16 mouse cellular contexts compared by ENCODE assay signal in genomic region chr10:115321317-115322035, GRCm38 (mm10).
"Had no signal": no experiment of that assay in that cellular context is flagged by ENCODE, and none has a peak within 500 bp of the region (broad histone marks: within the 10 kb centered on the region; RNA-seq: fewer than 3 reads in every experiment).

No protein-coding gene starts in this region.

- H3K27me3 ChIP-seq: neural tube, embryonic 12.5 days; neural tube, embryonic 15.5 days had no signal

- H3K4me1 ChIP-seq: neural tube, embryonic 12.5 days had no signal

- H3K27ac ChIP-seq: kidney, embryonic 15.5 days; liver, embryonic 15.5 days; macrophage; neural tube, embryonic 12.5 days; neural tube, embryonic 15.5 days had no signal

- DNase-seq: kidney, adult 11 months; kidney, adult 8-10 months; kidney, postnatal 14 days; kidney, postnatal 4 days; lung, embryonic 14.5 days; midbrain, embryonic 14.5 days; retina, postnatal 1 day; thymus, adult 18-20 months; thymus, postnatal 14 days; thymus, postnatal 4 days had no signal

- ATAC-seq: lung, postnatal 0 days had no signal

- H3K4me3 ChIP-seq: kidney, embryonic 15.5 days; liver, embryonic 15.5 days; neural tube, embryonic 12.5 days; neural tube, embryonic 15.5 days had no signal

- H3K36me3 ChIP-seq: kidney, embryonic 15.5 days; liver, embryonic 15.5 days; neural tube, embryonic 12.5 days; neural tube, embryonic 15.5 days had no signal

- H3K9me3 ChIP-seq: kidney, embryonic 15.5 days; liver, embryonic 15.5 days; neural tube, embryonic 12.5 days; neural tube, embryonic 15.5 days had no signal
